Mouse (Mus musculus) stomach, postnatal 0 days (tissue): ENCODE measurements around the gene Sbno1. TPM values are rescaled to one million over a fixed set of nuclear protein-coding genes. Genes with fewer than 3 reads are reported as not detected.
A peak's percentile ranks its signal among the peaks of the same experiment; 100 is the strongest.

Experiments
- ATAC-seq: fragments of 200-750 bp; cut with Nextera tagmentation; 2 replicates; pipeline ENCODE4 v1.8.0; 2017; ENCODE audit not compliant: low FRiP score, low TSS enrichment
- DNase-seq: peaks from one replicate; pipeline ENCODE4 v3.0.0-alpha.2; 2016; ENCODE audit warnings: low spot score
- H3K27ac ChIP-seq: fragments of 300-500 bp; sonication (generic); replicated peaks from 2 replicates; pipeline ENCODE4 v1.5.1; 2014; ENCODE audit warnings: mild to moderate bottlenecking, control low read depth
- H3K27me3 ChIP-seq: fragments of 300-500 bp; sonication (generic); 2 replicates; pipeline ENCODE4 v1.6.1; 2014; ENCODE audit warnings: low read length; ENCODE audit not compliant: control insufficient read depth, insufficient read depth
- H3K36me3 ChIP-seq: fragments of 300-500 bp; sonication (generic); 2 replicates; pipeline ENCODE4 v1.6.1; 2014; ENCODE audit warnings: low read length, mixed read lengths; ENCODE audit not compliant: control insufficient read depth, insufficient read depth
- H3K4me1 ChIP-seq: fragments of 300-500 bp; sonication (generic); replicated peaks from 2 replicates; pipeline ENCODE4 v1.6.1; 2014; ENCODE audit warnings: antibody characterized with exemption; ENCODE audit not compliant: control insufficient read depth, insufficient read depth
- H3K4me2 ChIP-seq: fragments of 300-500 bp; sonication (generic); replicated peaks from 2 replicates; pipeline ENCODE4 v1.6.1; 2014; ENCODE audit warnings: low read depth, mild to moderate bottlenecking, control low read depth, moderate library complexity
- H3K4me3 ChIP-seq: fragments of 300-500 bp; sonication (generic); 2 replicates; pipeline ENCODE4 v1.5.1; 2014; ENCODE audit warnings: low read depth, low read length, control low read depth
- H3K9ac ChIP-seq: fragments of 300-500 bp; sonication (generic); 2 replicates; pipeline ENCODE4 v1.6.1; 2014; ENCODE audit warnings: mild to moderate bottlenecking, low read length, control low read depth, mixed read lengths
- H3K9me3 ChIP-seq: fragments of 300-500 bp; sonication (generic); 2 replicates; pipeline ENCODE4 v1.6.1; 2016; ENCODE audit warnings: low read length; ENCODE audit not compliant: control insufficient read depth
- CTCF ChIP-seq: IDR thresholded peaks from 2 replicates; pipeline ENCODE4 v1.5.1; 2016; ENCODE audit warnings: antibody characterized with exemption, low read depth, mild to moderate bottlenecking, moderate library complexity
- EP300 ChIP-seq: optimal IDR thresholded peaks from 2 replicates; pipeline ENCODE3; 2016; ENCODE audit warnings: antibody characterized with exemption
- WGBS: fragments of 180-500 bp; shearing (Covaris S2); extraction: QIAGEN DNeasy Blood & Tissue Kit; methylation state at CpG from one replicate; pipeline ENCODE4 v1.1.7; 2014; 5-methylcytosine and 5-hydroxymethylcytosine counted together
- polyA plus RNA-seq: library from polyadenylated mRNA; unstranded; fragments of >200 nt; fragmentation: Nextera tagmentation; extraction: Ambion mirVana; gene quantifications from 2 replicates; pipeline ENCODE4 v1.2.1, GENCODE M21; 2015

Sbno1 gene
- polyA plus RNA-seq, 1 experiment from 2014 or later: 45.2 TPM

DNA sequence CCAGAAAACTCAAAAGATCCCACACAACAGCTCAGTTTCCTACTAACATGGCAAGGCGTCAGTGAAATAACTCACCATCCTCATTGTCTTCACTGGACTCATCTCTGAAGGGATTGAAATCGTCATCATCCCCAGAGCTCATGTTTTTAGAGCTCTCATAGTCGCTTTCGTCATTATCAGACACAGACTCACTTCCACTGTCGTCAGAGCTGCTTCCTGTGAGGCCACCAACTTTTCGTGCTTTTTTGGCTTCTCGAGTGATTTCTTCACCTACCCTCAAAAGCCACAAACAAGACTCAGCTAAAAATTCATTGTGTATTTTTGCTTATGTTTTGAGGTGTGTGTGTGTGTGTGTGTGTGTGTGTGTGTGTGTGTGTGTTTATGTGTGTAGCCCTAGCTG lies 32.1 kb downstream of the Sbno1 start:
- H3K27me3 ChIP-seq: no peaks in the 10 kb centered on the region
- H3K4me1 ChIP-seq: no peaks in the 10 kb centered on the region
- ATAC-seq (no peak), DNase-seq (no peak)
- no peaks in the 10 kb centered on the region for H3K9me3 ChIP-seq
- peaks cover 18% of the 10 kb centered on the region for H3K36me3 ChIP-seq
- no peak overlapping the region for H3K4me3 ChIP-seq
- H3K27ac ChIP-seq: no peak overlapping the region
- no peak overlapping the region for H3K4me2 ChIP-seq
- TF ChIP-seq EP300 (no peak), CTCF (no peak)
- H3K9ac ChIP-seq: no peak overlapping the region
- 88% methylated on average over 7 of the region's 7 CpGs for WGBS

GRCm38 (mm10) chr5:124392412-124392811 lies 33.4 kb downstream of the Sbno1 start:
- no peaks in the 10 kb centered on the region for H3K9me3 ChIP-seq
- 98% methylated on average over 4 of the region's 4 CpGs for WGBS
- no peak for DNase-seq
- H3K4me1 ChIP-seq: no peaks in the 10 kb centered on the region
- H3K4me2 ChIP-seq: no peak overlapping the region
- no peak overlapping the region for H3K9ac ChIP-seq
- no peak overlapping the region for H3K27ac ChIP-seq
- no peak for TF ChIP-seq EP300
- no peak for TF ChIP-seq CTCF
- H3K4me3 ChIP-seq: no peak overlapping the region
- H3K27me3 ChIP-seq: no peaks in the 10 kb centered on the region
- H3K36me3 ChIP-seq: peaks cover 22% of the 10 kb centered on the region
- no peak for ATAC-seq

GRCm38 (mm10) chr5:124387932-124388331 lies 37.9 kb downstream of the Sbno1 start:
- Histone ChIP-seq H3K4me3 (no peak overlapping the region), H3K27me3 (no peaks in the 10 kb centered on the region), H3K9me3 (no peaks in the 10 kb centered on the region), H3K4me2 (no peak overlapping the region), H3K4me1 (no peaks in the 10 kb centered on the region), H3K27ac (no peak overlapping the region), H3K36me3 (peaks cover 37% of the 10 kb centered on the region), H3K9ac (no peak overlapping the region)
- ATAC-seq: no peak
- 62% methylated on average over 5 of the region's 5 CpGs for WGBS
- TF ChIP-seq EP300: no peak
- TF ChIP-seq CTCF: peak; percentile 73
- peak; percentile 15 for DNase-seq

GRCm38 (mm10) chr5:124380121-124380520 lies 45.7 kb downstream of the Sbno1 start:
- Histone ChIP-seq H3K27ac (no peak overlapping the region), H3K9me3 (no peaks in the 10 kb centered on the region), H3K9ac (no peak overlapping the region), H3K4me2 (no peak overlapping the region), H3K4me1 (no peaks in the 10 kb centered on the region), H3K4me3 (no peak overlapping the region), H3K27me3 (no peaks in the 10 kb centered on the region), H3K36me3 (peaks cover 26% of the 10 kb centered on the region)
- 88% methylated on average over 1 of the region's 1 CpGs for whole genome bisulfite sequencing
- no peak for TF ChIP-seq EP300
- no peak for TF ChIP-seq CTCF
- ATAC-seq (no peak), DNase-seq (no peak)

DNA sequence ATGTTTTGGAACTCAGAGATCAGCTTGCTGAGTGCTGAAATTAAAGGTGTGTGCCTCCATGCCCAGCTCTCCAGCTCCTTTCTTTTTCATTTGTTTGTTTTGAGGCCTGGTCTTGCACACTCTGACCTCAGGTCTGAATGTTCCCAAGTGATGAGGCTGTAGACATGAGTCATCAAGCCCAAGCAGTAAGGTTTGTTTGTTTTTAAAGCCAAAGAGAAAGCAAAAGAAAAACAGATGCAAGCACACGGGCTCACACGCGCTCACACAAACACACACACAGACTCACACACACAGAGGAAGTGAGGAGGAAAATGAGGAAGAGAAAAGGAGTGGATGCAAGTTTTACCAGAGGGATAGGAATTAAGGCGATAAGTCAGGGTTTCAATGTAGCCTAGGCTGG lies 48.7 kb downstream of the Sbno1 start:
- DNase-seq: no peak
- no peak overlapping the region for H3K4me2 ChIP-seq
- no peak overlapping the region for H3K27ac ChIP-seq
- H3K9ac ChIP-seq: no peak overlapping the region
- no peaks in the 10 kb centered on the region for H3K27me3 ChIP-seq
- H3K4me1 ChIP-seq: no peaks in the 10 kb centered on the region
- H3K36me3 ChIP-seq: peaks cover 25% of the 10 kb centered on the region
- TF ChIP-seq EP300: no peak
- H3K4me3 ChIP-seq: no peak overlapping the region
- H3K9me3 ChIP-seq: no peaks in the 10 kb centered on the region
- WGBS: 79% methylated on average over 4 of the region's 4 CpGs
- peak; percentile 68 for ATAC-seq

DNA sequence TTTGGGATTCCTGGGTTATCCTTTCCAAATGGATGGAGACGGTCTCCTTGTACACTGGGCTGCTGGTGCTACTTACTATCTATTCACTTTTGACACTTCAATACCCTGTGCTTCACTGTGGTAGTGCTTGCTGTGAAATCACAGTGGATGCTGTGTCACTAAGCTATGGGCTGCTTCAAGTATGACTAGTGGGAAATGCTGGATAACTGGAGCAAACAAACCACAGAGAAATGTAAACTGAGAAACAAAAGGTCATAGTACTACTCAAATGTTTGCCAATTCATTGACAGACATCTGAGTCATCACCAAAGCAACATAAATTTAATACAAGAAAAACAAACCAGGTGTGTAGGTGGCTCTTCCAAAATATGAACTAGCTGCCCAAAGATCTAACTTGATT lies 49.4 kb downstream of the Sbno1 start:
- no peaks in the 10 kb centered on the region for H3K9me3 ChIP-seq
- H3K4me3 ChIP-seq: no peak overlapping the region
- DNase-seq (no peak), ATAC-seq (peak; percentile 81)
- WGBS: 91% methylated on average over 1 of the region's 1 CpGs
- TF ChIP-seq EP300 (no peak), CTCF (no peak)
- H3K36me3 ChIP-seq: peaks cover 30% of the 10 kb centered on the region
- no peaks in the 10 kb centered on the region for H3K27me3 ChIP-seq
- H3K4me1 ChIP-seq: no peaks in the 10 kb centered on the region
- H3K9ac ChIP-seq: no peak overlapping the region
- no peak overlapping the region for H3K4me2 ChIP-seq
- H3K27ac ChIP-seq: no peak overlapping the region
